Mouse (Mus musculus) midbrain, embryonic 13.5 days (tissue): ENCODE measurements around the gene 9430097D07Rik. TPM values are rescaled to one million over a fixed set of nuclear protein-coding genes. Genes with fewer than 3 reads are reported as not detected.
A peak's percentile ranks its signal among the peaks of the same experiment; 100 is the strongest.

Source experiments
- ATAC-seq: fragments of 200-750 bp; cut with Nextera tagmentation; 2 replicates; pipeline ENCODE4 v1.8.0; 2017; ENCODE audit warnings: mild to moderate bottlenecking, moderate TSS enrichment, moderate library complexity
- H3K27ac ChIP-seq: fragments of 300-500 bp; sonication (generic); 2 replicates; pipeline ENCODE4 v1.5.1; 2015; ENCODE audit warnings: inconsistent platforms, mild to moderate bottlenecking, moderate library complexity
- H3K27me3 ChIP-seq: fragments of 300-500 bp; sonication (generic); 2 replicates; pipeline ENCODE4 v1.6.1; 2015; ENCODE audit warnings: mild to moderate bottlenecking, inconsistent platforms
- H3K36me3 ChIP-seq: fragments of 300-500 bp; sonication (generic); 2 replicates; pipeline ENCODE4 v1.6.1; 2015; ENCODE audit warnings: mild to moderate bottlenecking, inconsistent platforms
- H3K4me1 ChIP-seq: fragments of 300-500 bp; sonication (generic); replicated peaks from 2 replicates; pipeline ENCODE4 v1.6.1; 2015; ENCODE audit warnings: inconsistent platforms
- H3K4me2 ChIP-seq: fragments of 300-500 bp; sonication (generic); replicated peaks from 2 replicates; pipeline ENCODE4 v1.6.1; 2015; ENCODE audit warnings: moderate library complexity, mild to moderate bottlenecking, inconsistent platforms
- H3K4me3 ChIP-seq: fragments of 300-500 bp; sonication (generic); replicated peaks from 2 replicates; pipeline ENCODE4 v1.5.1; 2015; ENCODE audit warnings: mild to moderate bottlenecking, inconsistent platforms
- H3K9ac ChIP-seq: fragments of 300-500 bp; sonication (generic); replicated peaks from 2 replicates; pipeline ENCODE4 v1.6.1; 2015; ENCODE audit warnings: mild to moderate bottlenecking, inconsistent platforms
- H3K9me3 ChIP-seq: fragments of 300-500 bp; sonication (generic); 2 replicates; pipeline ENCODE4 v1.6.1; 2016; ENCODE audit warnings: mild to moderate bottlenecking, inconsistent platforms
- WGBS: fragments of 180-500 bp; shearing (Covaris S2); methylation state at CpG from one replicate; pipeline ENCODE4 v1.1.7; 2015; 5-methylcytosine and 5-hydroxymethylcytosine counted together
- polyA plus RNA-seq: library from polyadenylated mRNA; unstranded; fragments of >200 nt; fragmentation: Nextera tagmentation; extraction: Ambion mirVana; gene quantifications from 2 replicates; pipeline ENCODE4 v1.2.1, GENCODE M21; 2015

The 9430097D07Rik gene
- polyA plus RNA-seq, 1 experiment from 2014 or later = 0.34 TPM

GRCm38 (mm10) chr2:32551236-32551635 is 24.2 kb downstream of the 9430097D07Rik start:
- H3K36me3 ChIP-seq = no peaks in the 10 kb centered on the region
- H3K4me3 ChIP-seq = no peak overlapping the region
- 90% methylated on average over 5 of the region's 5 CpGs for WGBS
- peaks cover 13% of the 10 kb centered on the region for H3K4me1 ChIP-seq
- no peak overlapping the region for H3K9ac ChIP-seq
- ATAC-seq = no peak
- H3K27ac ChIP-seq = no peak overlapping the region
- H3K27me3 ChIP-seq = no peaks in the 10 kb centered on the region
- no peak overlapping the region for H3K4me2 ChIP-seq
- no peaks in the 10 kb centered on the region for H3K9me3 ChIP-seq

GRCm38 (mm10) chr2:32549764-32550163 is 25.7 kb downstream of the 9430097D07Rik start:
- H3K4me2 ChIP-seq = no peak overlapping the region
- H3K27ac ChIP-seq = no peak overlapping the region
- no peaks in the 10 kb centered on the region for H3K27me3 ChIP-seq
- no peaks in the 10 kb centered on the region for H3K36me3 ChIP-seq
- H3K4me1 ChIP-seq = no peaks in the 10 kb centered on the region; the same call in 1 of the 2 replicates
- no peak overlapping the region for H3K4me3 ChIP-seq
- ATAC-seq = no peak
- no peak overlapping the region for H3K9ac ChIP-seq
- H3K9me3 ChIP-seq = no peaks in the 10 kb centered on the region
- 85% methylated on average over 6 of the region's 6 CpGs for WGBS

GRCm38 (mm10) chr2:32549171-32549570 is 26.3 kb downstream of the 9430097D07Rik start:
- Histone ChIP-seq H3K36me3 (no peaks in the 10 kb centered on the region), H3K27ac (no peak overlapping the region), H3K4me2 (no peak overlapping the region), H3K27me3 (no peaks in the 10 kb centered on the region), H3K9me3 (no peaks in the 10 kb centered on the region), H3K4me1 (no peaks in the 10 kb centered on the region; the same call in 1 of the 2 replicates), H3K4me3 (no peak overlapping the region), H3K9ac (no peak overlapping the region)
- no peak for ATAC-seq
- WGBS = 91% methylated on average over 9 of the region's 9 CpGs

GRCm38 (mm10) chr2:32547964-32548739 is 27.3 kb downstream of the 9430097D07Rik start:
- WGBS = 91% methylated on average over 7 of the region's 7 CpGs
- no peak for ATAC-seq
- Histone ChIP-seq H3K9me3 (no peaks in the 10 kb centered on the region), H3K36me3 (no peaks in the 10 kb centered on the region), H3K9ac (no peak overlapping the region), H3K4me2 (no peak overlapping the region), H3K4me1 (no peaks in the 10 kb centered on the region; the same call in 1 of the 2 replicates), H3K27ac (no peak overlapping the region), H3K4me3 (no peak overlapping the region), H3K27me3 (no peaks in the 10 kb centered on the region)

GRCm38 (mm10) chr2:32547380-32547779 is 28.1 kb downstream of the 9430097D07Rik start:
- H3K36me3 ChIP-seq = no peaks in the 10 kb centered on the region
- H3K4me1 ChIP-seq = no peaks in the 10 kb centered on the region; the same call in 1 of the 2 replicates
- no peak for ATAC-seq
- 89% methylated on average over 5 of the region's 5 CpGs for WGBS
- no peak overlapping the region for H3K4me2 ChIP-seq
- H3K9me3 ChIP-seq = no peaks in the 10 kb centered on the region
- no peak overlapping the region for H3K9ac ChIP-seq
- no peak overlapping the region for H3K4me3 ChIP-seq
- no peak overlapping the region for H3K27ac ChIP-seq
- H3K27me3 ChIP-seq = no peaks in the 10 kb centered on the region

- Histone ChIP-seq H3K9ac (no peak overlapping the region), H3K4me1 (no peaks in the 10 kb centered on the region; the same call in 1 of the 2 replicates), H3K4me3 (no peak overlapping the region), H3K27me3 (no peaks in the 10 kb centered on the region), H3K4me2 (no peak overlapping the region), H3K27ac (no peak overlapping the region), H3K36me3 (no peaks in the 10 kb centered on the region), H3K9me3 (no peaks in the 10 kb centered on the region)
- WGBS = 54% methylated on average over 1 of the region's 1 CpGs
- ATAC-seq = no peak
Observed at GRCm38 (mm10) chr2:32546951-32547350, 28.5 kb downstream of the 9430097D07Rik start.

- no peaks in the 10 kb centered on the region for H3K27me3 ChIP-seq
- WGBS = 88% methylated on average over 3 of the region's 3 CpGs
- H3K36me3 ChIP-seq = no peaks in the 10 kb centered on the region
- peaks cover 25% of the 10 kb centered on the region for H3K4me1 ChIP-seq
- H3K4me3 ChIP-seq = no peak overlapping the region
- H3K9ac ChIP-seq = no peak overlapping the region
- no peak overlapping the region for H3K4me2 ChIP-seq
- H3K9me3 ChIP-seq = no peaks in the 10 kb centered on the region
- no peak overlapping the region for H3K27ac ChIP-seq
- no peak for ATAC-seq
Observed at GRCm38 (mm10) chr2:32543031-32543449, 32.4 kb downstream of the 9430097D07Rik start.

- Histone ChIP-seq H3K4me3 (no peak overlapping the region), H3K4me2 (no peak overlapping the region), H3K9me3 (no peaks in the 10 kb centered on the region), H3K27me3 (no peaks in the 10 kb centered on the region), H3K27ac (no peak overlapping the region), H3K9ac (no peak overlapping the region), H3K4me1 (peaks cover 34% of the 10 kb centered on the region), H3K36me3 (no peaks in the 10 kb centered on the region)
- ATAC-seq = no peak
- 94% methylated on average over 4 of the region's 4 CpGs for WGBS
Observed at GRCm38 (mm10) chr2:32541986-32542573, 33.4 kb downstream of the 9430097D07Rik start.

- no peak for ATAC-seq
Observed at GRCm38 (mm10) chr2:32541333-32541908, 34.1 kb downstream of the 9430097D07Rik start.

GRCm38 (mm10) chr2:32539452-32539981 is 36.0 kb downstream of the 9430097D07Rik start:
- no peak overlapping the region; the same call in 1 of the 2 replicates for H3K4me3 ChIP-seq
- H3K36me3 ChIP-seq = no peaks in the 10 kb centered on the region
- ATAC-seq = no peak
- WGBS = 82% methylated on average over 14 of the region's 14 CpGs
- no peak overlapping the region for H3K9ac ChIP-seq
- peak overlapping the region; percentile 71; the same call in 1 of the 2 replicates for H3K4me2 ChIP-seq
- H3K27me3 ChIP-seq = no peaks in the 10 kb centered on the region
- no peaks in the 10 kb centered on the region for H3K9me3 ChIP-seq
- peaks cover 50% of the 10 kb centered on the region for H3K4me1 ChIP-seq
- no peak overlapping the region for H3K27ac ChIP-seq

More at GRCm38 (mm10) chr2:32541333-32541908, 34.1 kb downstream of the 9430097D07Rik start:
- no peaks in the 10 kb centered on the region for H3K9me3 ChIP-seq
- H3K36me3 ChIP-seq = no peaks in the 10 kb centered on the region
- 100% methylated on average over 2 of the region's 2 CpGs for WGBS
- no peak overlapping the region for H3K27ac ChIP-seq
- no peak overlapping the region for H3K4me2 ChIP-seq
- no peak overlapping the region for H3K4me3 ChIP-seq
- no peak overlapping the region for H3K9ac ChIP-seq
- peaks cover 41% of the 10 kb centered on the region for H3K4me1 ChIP-seq
- no peaks in the 10 kb centered on the region for H3K27me3 ChIP-seq

GRCm38 (mm10) chr2:32538461-32538860 is 37.0 kb downstream of the 9430097D07Rik start:
- no peak overlapping the region; the same call in 1 of the 2 replicates for H3K9ac ChIP-seq
- ATAC-seq = no peak
- H3K4me3 ChIP-seq = peak overlapping the region; percentile 94; the same call in 1 of the 2 replicates
- WGBS = 61% methylated on average over 4 of the region's 4 CpGs
- H3K27ac ChIP-seq = no peak overlapping the region
- H3K36me3 ChIP-seq = no peaks in the 10 kb centered on the region
- peaks cover 60% of the 10 kb centered on the region for H3K4me1 ChIP-seq
- H3K4me2 ChIP-seq = peak overlapping the region; percentile 71
- H3K27me3 ChIP-seq = no peaks in the 10 kb centered on the region
- no peaks in the 10 kb centered on the region for H3K9me3 ChIP-seq

GRCm38 (mm10) chr2:32537941-32538340 is 37.5 kb downstream of the 9430097D07Rik start:
- Histone ChIP-seq H3K27ac (no peak overlapping the region), H3K4me1 (peaks cover 63% of the 10 kb centered on the region), H3K27me3 (no peaks in the 10 kb centered on the region), H3K9ac (peak overlapping the region; percentile 98; the same call in 1 of the 2 replicates), H3K36me3 (no peaks in the 10 kb centered on the region), H3K9me3 (no peaks in the 10 kb centered on the region), H3K4me3 (peak overlapping the region; percentile 94), H3K4me2 (peak overlapping the region; percentile 71)
- ATAC-seq = no peak
- 81% methylated on average over 5 of the region's 5 CpGs for WGBS
